Mouse (Mus musculus): ENCODE results near the gene 4930467E23Rik. TPM values are rescaled to one million over a fixed set of nuclear protein-coding genes. Genes with fewer than 3 reads are reported as not detected.
"Not testable (repeated sequence)": the region's sequence is repeated elsewhere in the genome, so short reads cannot be mapped to it uniquely, and the experiment has no call there.

4930467E23Rik gene
- total RNA-seq, 2 experiments from 2014 or later, result 0.25 to 0.41 TPM

GRCm38 (mm10) chr8:19778891-19779290, 49.5 kb downstream of the 4930467E23Rik start:
- intact Hi-C loops (cut with DNase I); DNase-seq: not testable (repeated sequence)

- intact Hi-C loops (cut with DNase I); DNase-seq: not testable (repeated sequence)
Measured at GRCm38 (mm10) chr8:19780212-19780611, 50.8 kb downstream of the 4930467E23Rik start.

- intact Hi-C loops (cut with DNase I); DNase-seq: not testable (repeated sequence)
Measured at GRCm38 (mm10) chr8:19780658-19781057, 51.3 kb downstream of the 4930467E23Rik start.

- DNase-seq; intact Hi-C loops (cut with DNase I): not testable (repeated sequence)
Measured at GRCm38 (mm10) chr8:19781328-19782114, 52.1 kb downstream of the 4930467E23Rik start.

- intact Hi-C loops (cut with DNase I); DNase-seq: not testable (repeated sequence)
Measured at GRCm38 (mm10) chr8:19782736-19783135, 53.4 kb downstream of the 4930467E23Rik start.

- intact Hi-C loops (cut with DNase I); DNase-seq: not testable (repeated sequence)
Measured at GRCm38 (mm10) chr8:19783860-19784259, 54.5 kb downstream of the 4930467E23Rik start.

GRCm38 (mm10) chr8:19784554-19785364, 55.4 kb downstream of the 4930467E23Rik start:
- intact Hi-C loops (cut with DNase I), result not testable (repeated sequence)

GRCm38 (mm10) chr8:19792696-19793095, 63.3 kb downstream of the 4930467E23Rik start:
- DNase-seq; intact Hi-C loops (cut with DNase I): not testable (repeated sequence)

More at GRCm38 (mm10) chr8:19784554-19785364, 55.4 kb downstream of the 4930467E23Rik start:
- peak; percentile 100 for DNase-seq

Other genes starting within 250 kb of the 4930467E23Rik start
- gene Defb7, start 234.5 kb upstream of the 4930467E23Rik start, total RNA-seq (2021), result not detected
- gene Gm31371, start 173.8 kb downstream of the 4930467E23Rik start, total RNA-seq (2021), result under 1 TPM; 0.14 to 0.27 TPM